Mouse (Mus musculus): ENCODE data around the gene Card10.
"Not testable (repeated sequence)": the region's sequence is repeated elsewhere in the genome, so short reads cannot be mapped to it uniquely, and the experiment has no call there.

The Card10 gene

DNA sequence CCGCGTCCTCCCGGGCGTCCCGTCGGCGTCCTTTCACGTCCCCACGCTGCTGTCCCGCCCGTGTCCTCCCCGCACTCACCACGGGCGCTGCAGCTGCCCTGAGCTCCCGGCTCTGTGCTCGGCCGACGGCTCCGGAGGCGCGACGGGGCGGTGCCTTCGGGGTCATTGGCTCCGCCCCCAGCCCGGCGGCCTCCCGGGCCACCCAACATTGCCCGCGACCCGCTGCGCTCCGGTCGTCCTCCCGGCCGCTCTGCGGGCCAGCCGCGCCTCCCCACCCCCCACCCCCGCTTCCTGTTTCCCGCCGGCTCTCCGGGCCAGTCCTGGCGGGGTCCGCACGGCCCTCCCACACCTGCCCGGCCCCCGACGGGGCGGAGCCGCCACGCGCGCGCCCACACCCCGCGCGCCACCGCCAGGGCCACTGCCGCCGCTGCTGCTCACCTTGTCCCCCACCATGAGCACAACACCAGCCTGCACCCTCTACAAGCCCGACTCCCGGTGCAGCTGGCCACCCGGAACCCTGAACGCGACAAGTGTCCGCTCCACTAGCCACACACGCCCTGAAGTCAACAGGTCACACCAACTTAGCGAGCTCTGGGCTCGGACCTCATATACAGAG lies at the start of gene Card10:
TSS of gene Card10 (minus strand) at position 267 of the 616 bp plus-strand sequence.
- no peak for DNase-seq (ENCODE audit: low spot score)

- DNase-seq (ENCODE audit: low spot score) = peak; percentile 79
These were observed 48.8 kb upstream of the Card10 start for GRCm38 (mm10) chr15:78851505-78852153.

- no peak for DNase-seq (ENCODE audit: low spot score)
These were observed 48.1 kb upstream of the Card10 start for GRCm38 (mm10) chr15:78850944-78851343.

DNA sequence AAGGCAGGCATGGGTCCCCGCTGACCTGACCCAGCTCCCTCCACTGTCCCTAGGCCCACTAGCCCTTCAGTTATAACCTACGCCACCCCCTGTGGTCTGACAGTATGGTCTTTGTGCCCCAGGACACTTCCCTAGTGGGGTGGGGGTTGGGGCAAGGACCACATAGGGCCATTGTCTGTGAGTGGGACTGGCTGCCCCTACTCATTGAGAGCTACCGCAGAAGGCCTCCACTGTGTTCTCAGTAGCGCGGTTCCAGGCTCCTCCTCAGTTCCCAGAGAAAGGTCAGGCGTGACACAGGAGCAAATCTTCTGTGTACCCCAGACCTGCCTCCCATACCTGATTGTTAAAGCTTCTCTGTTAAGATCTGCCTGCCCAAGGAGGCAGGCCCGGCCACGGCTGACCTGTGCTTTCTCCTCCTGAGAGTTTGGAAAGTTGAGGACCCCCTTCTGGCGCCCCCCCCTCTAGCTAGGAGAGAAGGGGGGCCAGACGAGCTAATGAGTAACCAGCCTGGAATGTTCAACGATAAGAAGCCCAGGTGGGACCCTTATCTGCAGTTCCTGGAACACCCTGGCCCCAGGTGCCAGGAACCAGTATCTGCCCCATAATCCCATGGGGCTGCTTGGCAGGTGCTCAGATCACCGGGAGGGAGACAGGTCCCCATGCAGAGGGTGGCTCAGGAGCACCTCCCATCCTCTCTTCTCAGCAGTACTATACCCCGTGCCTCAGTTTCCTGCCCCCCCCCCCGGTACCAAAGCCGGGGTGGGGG lies 47.4 kb upstream of the Card10 start:
- DNase-seq (ENCODE audit: low spot score) = no peak

- no peak for DNase-seq (ENCODE audit: low spot score)
These were observed 46.6 kb upstream of the Card10 start for GRCm38 (mm10) chr15:78849485-78849884.

DNA sequence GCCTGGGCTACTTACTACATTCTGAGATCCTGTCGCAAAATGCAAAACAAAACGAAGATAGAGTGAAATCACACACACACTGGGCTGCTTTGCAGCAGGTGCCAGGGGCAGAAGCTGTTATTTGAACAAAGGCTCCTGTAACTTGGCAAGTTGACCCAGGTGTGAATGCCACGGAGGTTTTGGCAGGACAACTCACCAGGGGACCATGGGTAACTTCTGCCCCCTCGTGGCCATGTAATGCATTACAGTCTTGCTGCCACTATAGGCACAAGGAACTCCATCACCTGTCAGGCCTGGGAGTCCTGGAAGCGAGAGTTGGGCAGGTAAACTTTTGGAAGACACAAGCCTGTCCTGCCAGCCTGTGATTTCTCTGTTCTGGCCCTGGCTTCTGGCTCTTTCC lies 45.6 kb upstream of the Card10 start:
- peak; percentile 66 for DNase-seq (ENCODE audit: low spot score)

DNA sequence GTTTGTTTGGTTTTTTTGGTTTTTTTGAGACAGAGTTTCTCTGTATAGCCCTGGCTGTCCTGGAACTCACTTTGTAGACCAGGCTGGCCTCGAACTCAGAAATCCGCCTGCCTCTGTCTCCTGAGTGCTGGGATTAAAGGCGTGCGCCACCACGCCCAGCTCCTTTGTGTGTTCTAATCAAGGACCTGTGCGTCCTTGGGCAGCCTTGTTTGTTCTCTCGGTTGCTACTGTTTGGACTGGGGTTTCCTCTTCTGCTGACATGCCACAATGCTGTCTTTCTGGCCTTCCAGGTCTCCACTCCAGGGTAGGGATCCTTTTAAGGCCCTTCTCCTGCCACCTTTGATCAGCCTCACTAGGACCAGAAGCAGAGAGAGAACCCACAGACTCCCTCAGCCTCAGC lies 44.0 kb upstream of the Card10 start:
- DNase-seq (ENCODE audit: low spot score) = not testable (repeated sequence)

DNA sequence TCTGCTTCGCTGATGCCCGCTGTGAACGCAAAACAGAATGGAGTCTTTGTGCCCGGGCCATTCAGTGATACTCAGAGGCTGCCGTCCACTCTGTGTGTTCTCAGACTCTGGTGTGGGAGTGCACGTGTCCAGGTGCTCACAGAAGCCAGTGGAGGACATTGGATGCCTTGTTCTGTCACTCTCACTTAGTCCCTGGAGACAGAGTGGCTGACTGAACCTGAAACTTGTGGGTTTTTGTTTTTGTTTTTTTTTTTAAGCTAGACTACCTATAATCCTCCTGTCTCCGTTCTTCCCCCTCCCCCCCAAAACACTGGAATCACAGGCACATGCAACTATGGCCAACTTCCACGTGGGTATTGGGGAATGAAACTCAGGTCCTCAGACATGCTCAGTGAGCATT lies 43.5 kb upstream of the Card10 start:
- no peak for DNase-seq (ENCODE audit: low spot score)

DNA sequence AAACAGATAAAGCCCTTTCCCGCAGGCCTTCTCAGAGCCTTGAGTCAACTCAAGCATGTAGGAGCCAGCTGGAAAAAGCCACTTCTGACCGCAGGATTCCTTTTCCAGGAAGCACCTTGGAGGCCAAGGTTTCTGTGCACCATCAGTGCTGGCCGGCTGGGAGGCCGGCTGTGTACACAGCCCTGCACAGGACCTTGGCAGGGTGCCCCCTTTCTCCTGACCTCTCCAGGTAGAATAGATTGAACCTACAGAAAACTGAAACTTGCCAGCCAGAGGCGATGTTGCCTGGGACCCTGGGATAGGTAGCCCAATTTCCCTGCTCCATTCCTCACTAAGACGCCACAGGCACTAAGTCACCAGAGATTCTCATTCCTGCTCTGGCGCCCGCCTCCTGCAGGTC lies 43.0 kb upstream of the Card10 start:
- no peak for DNase-seq (ENCODE audit: low spot score)

GRCm38 (mm10) chr15:78845321-78845720 lies 42.5 kb upstream of the Card10 start:
- no peak for DNase-seq (ENCODE audit: low spot score)

GRCm38 (mm10) chr15:78844791-78845190 lies 41.9 kb upstream of the Card10 start:
- no peak for DNase-seq (ENCODE audit: low spot score)

DNA sequence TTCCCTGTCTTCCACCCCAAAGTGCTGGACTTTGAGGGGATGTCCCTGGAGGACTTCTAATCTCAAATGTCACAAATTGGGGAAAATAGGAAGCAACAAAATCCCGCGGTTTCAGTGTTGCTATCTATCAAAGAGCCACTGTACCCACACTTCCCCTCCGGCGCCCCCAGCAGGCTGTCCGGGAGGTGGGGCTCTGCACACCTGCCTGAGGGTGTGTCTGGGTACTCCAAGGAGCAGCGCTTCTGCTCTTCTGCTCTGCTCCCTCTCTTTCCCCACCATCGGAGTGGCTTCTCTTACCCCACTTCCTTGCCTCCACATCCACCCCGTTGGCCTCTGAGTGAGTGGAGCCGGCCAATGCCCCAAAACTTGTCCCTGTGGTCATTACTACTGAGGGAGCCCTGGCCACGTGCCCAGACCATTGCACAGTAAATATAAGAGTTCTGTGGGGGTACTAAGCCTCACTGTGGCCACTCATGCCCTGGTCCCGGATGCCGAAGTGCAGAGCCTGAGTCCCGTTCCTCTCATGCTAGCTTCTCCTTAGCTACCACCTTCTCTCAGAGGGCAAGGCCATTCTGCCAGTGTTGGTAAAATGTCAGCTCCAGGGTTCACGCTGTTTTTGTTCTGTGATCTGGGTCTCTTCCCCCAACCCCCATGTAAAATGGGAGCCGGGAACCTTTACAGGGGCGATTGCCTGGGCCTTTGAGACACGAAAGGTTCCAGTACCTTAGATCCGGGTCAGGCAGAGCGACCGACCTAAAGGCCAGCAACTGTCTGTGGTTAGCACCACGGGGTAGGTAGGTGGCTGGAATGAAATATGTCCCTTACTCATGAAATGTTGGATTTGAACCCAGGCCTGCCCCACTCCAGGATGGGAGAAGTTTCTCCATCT lies 41.0 kb upstream of the Card10 start:
- no peak for DNase-seq (ENCODE audit: low spot score)

- no peak for DNase-seq (ENCODE audit: low spot score)
These were observed 39.7 kb upstream of the Card10 start, which contains the start of gene Cdc42ep1 for GRCm38 (mm10) chr15:78842371-78843163. Cdc42ep1 (plus strand) TSS chr15:78842624.

GRCm38 (mm10) chr15:78841161-78841790 lies 38.4 kb upstream of the Card10 start:
- DNase-seq (ENCODE audit: low spot score) = no peak

GRCm38 (mm10) chr15:78840751-78841150 lies 37.9 kb upstream of the Card10 start:
- no peak for DNase-seq (ENCODE audit: low spot score)

DNA sequence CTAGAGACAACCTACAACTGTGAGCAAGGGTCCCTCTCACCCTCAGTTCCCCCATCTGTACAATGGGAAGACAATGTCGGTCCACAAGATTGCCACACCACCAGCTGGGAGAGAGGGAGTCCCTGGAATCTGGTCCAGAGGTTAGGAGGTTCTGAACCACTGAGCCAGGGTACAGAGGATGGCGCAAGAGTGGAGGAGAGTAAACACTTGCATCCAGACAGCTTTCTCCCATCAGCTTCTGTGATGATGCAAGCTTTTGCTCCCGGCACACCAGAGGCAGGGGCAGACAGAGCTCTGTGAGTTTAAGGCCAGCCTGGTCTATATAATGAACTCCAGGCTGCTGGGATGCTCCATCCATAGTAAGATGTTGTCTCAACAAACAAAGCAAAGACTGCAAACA lies 37.4 kb upstream of the Card10 start:
- no peak for DNase-seq (ENCODE audit: low spot score)

DNA sequence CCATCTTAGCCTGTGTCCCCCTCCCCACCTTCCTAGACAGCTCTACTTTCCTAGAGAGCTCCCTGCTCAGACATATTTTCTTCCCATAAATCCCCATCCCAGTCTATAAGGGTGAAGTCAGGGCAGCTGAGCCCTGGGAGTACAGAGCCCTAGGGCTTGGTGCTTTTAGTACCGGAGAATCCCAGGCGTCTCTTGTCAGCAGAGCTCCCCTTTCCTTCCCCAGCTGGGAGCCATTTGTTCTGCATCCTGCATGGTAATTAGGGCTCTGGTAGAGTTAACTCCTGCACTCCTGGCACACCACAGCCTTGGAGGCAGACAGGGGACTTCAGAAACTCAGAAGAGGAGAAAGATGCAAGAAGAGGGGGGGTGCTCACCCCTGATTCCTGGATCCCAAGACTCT lies 36.9 kb upstream of the Card10 start:
- DNase-seq (ENCODE audit: low spot score) = no peak

- no peak for DNase-seq (ENCODE audit: low spot score)
These were observed 33.3 kb upstream of the Card10 start for GRCm38 (mm10) chr15:78836086-78836621.

- no peak for DNase-seq (ENCODE audit: low spot score)
These were observed 32.6 kb upstream of the Card10 start for GRCm38 (mm10) chr15:78835200-78836085.
